Mouse (Mus musculus): ENCODE results near the gene Pou2f1.

Gene Pou2f1

DNA sequence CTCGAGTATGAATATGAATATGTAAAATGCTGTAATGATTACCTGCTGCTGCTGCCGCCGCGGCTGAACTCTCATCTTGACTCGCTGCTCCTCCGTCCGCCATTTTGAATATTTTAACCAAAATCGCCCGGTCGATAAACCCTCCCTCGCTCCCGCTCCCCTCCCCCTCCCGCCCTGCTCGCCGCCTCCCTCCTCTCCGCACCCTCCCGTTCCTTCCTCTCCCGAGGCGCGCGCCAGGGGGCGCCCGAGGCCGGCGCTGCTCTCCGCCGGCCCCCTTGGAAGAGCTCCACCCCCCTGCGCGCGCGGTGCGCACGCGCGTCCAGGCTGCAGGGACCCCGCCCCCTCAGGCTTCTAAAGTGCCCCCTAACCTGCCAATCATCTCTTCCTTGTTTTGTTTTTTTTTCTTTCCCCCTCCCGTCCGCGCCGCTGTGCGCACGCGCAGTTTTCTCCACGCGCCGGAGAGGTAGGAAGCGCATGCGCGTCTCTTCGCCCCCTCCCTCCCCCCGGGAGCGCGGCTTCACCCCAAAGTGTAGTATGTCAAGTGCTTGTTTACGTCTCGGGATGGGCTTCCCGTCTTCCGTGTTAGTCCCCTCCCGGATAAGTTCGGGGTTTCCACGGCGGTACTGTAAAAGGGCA, at the start of gene Pou2f1:
TSS of gene Pou2f1 (minus strand) at position 159 of the 636 bp plus-strand sequence.
- DNase-seq, result peak; percentile 98

DNA sequence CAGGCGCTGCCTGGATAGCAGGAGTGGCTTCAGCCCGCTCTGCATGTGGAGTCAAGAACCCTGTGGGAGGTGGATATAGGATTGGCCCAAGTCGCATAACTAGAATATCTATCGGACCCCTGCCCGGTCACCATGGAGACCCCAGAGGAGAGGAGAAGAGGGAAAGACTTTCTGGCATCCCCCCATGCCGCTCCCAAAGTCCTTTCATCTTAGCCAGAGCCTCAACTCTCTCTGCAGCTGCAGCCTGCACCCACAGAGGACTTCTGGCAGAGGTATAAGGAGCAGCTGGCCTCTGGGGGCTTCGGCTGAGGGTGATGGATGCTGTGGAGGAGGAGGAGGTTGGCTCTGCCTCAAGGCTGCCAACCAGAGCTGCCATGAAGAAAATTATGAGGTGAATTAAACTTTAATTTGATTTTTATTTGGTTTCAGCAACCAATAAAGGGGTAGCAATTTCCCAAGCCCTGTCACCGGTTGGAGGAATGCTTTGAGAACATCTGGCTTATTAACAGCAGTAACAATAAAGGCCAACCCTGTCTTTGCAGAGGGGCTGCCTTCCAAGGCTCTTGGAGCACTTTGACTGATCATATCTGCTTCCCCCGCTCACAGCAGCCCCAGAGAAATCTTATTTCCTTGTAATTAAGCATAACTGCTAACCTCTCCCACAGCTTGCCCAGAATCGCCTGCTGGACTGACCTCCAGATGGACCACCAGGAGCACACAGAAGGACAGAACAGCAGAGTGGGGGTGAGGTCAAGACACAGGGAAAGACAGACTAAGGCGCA, 46.8 kb upstream of the Pou2f1 start:
- DNase-seq, result no peak

DNA sequence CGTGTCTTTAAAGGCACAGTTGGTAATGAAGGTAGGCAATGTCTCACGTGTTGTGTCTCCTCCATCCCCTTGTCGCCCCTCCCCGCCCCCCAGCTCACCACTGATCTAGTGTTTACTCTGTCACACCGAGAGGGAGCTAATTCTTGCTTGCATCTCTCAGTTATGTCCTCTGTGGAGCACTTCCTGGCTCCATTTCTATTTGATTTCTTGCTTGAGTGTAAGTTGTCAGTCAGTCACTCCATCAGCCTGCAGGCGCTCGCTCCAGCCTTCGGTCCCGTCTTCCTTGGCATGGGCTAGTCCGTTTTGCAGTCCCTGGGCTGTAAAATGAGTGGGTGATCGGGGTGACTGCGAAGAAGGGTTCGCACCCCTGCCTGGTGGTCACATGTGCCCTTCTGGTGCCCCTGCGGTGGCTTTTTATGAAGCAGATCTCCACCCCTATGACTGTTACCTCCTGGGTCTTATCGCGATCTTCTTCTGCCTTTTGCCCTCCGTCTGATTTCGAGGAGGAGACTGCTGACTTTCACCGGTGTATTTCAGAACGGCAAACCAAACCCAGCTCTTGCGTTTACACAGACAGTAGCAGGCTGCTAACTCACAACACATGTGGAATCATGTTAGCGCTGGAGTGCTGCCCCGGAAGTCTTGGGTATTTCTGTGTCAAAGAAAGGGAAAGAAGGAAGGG, 45.9 kb upstream of the Pou2f1 start:
- DNase-seq, result no peak

DNA sequence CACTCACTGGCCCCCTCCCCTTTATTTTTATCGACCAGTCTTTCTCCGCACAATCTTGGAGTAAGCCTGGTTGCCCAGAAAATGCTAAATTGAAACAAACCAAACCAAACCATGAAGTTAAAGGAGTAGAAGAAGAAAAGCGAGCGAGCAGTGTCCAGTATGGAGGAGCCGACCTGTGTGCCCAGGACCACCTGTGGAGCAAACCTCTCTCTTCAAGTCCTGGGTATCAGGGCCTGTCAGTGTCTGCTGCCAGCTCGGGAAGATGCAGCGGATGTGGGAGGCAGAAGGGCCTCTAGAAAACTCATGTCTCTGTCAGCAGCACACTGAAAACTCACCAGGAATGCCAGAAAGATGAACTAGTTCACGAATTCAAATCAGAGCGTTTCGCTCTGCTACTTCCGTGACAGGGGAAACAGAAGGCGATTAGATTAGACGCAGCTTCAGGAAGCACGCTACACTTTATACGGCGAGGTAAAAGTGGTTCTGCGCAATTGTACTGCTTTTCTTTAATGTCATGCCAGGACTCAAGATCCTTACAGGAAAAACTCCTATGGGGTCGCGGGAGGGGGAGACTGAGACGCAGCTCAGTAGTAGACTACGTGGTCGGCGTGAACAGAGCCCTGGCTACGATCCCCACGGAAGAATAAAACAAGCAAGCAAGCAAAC, 45.2 kb upstream of the Pou2f1 start:
- no peak for DNase-seq

DNA sequence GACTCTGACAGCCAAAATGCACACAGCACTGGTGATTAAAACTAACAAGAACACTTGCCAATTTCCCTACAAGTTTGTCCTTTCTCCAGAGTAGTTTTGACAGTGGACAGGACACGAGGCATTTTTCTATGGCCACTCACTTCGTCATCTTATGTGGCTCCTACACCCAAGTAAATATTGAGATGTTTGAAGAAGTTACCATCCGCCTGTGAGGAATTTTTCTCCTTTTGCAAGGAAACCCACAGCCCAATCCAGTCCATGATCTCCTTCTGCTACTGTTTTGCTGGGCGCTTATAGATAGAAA, 43.4 kb upstream of the Pou2f1 start:
- no peak for DNase-seq

DNA sequence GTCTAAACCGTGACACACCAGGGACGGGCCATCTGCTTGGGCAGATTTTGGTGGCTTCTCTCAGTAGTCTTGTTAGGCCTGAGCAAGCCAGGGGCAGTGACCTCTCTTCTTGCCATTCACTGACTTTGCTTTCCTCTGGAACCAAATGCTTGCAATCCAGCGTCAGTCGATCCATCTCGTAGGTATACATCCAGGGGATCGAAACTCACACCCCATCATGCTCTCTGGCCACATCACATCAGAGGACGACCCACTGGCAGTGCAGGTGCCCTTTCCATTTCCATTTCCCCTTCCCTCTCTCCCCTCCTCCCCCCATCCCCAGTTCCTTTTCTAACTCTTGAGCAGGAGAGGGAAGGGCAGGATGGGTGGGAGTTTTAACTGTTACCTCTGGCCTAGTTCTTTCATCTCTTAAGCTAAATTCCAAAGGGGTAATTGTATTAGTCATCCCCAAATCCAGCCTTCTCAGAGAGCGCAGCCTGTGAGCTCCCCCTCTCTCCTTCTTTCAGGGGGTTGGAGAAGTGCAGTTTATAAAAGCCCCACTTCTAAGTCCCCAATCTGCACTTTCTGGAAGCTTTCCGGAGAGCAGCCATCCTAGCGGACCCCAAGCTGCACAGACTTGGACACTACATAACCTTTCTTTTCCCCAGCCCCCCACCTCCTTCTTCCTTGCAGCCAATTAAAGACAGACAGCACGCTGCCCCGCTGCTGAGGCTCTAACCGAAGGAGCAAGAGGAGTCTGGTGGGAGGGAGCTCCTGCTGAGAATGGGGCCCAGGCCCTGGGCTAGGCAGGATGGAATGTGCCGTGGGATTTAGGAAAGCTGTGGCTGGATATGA, 42.8 kb upstream of the Pou2f1 start:
- DNase-seq, result no peak

DNA sequence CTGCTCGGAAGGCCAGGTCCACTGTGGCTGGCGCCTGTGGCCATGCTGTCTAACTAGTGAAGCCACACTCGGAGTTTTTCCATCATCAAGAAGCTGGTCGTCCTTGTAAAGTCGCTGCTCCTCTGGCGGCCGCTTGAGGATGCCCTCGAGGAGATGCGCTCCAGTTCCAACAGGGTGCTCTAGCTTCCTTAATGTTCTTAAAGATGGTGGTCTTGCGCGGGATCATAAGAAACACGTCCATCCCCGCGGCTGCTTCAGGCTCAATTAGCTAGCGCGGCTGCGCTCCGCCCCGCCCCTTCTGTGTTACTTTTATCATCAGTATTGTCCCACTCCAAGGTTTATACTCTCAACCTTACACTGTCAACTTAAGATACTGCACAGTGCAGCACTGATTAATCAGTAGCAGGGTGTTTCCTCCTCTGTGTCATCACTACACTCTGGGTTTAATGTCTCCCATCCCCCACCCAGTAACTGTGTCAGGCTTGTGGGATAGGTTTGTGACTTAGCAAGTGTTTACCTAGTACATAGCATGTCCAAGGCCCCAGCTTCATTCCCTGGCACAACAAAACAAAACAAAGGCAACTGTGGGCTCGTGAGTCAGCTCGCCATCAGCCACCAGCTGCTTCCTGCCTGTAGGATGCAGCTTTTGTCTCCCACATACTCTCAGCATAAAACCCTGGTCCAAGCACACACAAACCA, 41.1 kb upstream of the Pou2f1 start:
- no peak for DNase-seq

DNA sequence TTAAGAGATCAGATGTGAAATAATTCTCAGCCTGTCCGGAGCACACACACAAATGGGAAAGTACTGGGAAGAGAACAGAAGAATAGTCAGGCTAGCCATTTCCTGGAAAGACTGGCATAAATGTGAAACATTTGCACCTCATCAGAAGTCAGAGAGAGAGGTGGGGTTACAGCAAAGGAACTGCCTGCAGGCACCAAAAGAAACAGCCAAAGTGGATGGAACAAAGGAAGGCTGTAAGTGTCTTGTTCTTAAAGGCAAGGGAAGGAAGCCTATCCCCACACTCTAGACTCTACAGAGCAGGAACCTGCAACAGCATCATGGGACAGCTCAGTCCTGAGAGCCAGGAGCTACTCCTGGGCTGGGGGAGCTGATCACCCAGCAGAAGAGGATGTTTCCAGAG, 39.0 kb upstream of the Pou2f1 start:
- DNase-seq, result no peak

DNA sequence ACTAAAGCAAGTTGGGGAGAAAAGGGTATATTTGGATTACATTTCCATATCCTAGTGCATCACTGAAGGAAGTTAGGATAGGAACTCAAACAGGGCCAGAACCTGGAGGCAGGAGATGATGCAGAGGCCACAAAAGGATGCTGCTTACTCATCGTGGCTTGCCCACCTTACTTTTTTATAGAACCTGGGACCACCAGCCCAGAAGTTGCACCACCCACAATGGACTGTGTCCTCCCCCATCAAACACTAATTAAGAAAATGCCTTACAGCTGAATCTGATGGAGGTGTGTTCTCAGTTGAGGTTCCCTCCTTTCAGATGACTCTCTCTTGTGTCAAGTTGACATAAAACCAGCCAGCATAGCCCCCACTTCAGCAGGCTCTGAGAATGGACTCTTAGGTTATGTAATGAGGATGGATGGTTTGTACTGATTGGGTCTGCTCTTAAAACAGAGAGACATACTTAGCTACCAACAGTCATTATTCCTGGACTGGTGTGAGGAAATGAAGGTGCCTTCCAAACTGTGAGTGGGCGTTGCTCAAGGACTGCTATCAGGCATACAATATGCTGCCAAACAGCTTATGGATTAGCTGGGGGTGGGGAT, 36.4 kb upstream of the Pou2f1 start:
- no peak for DNase-seq

DNA sequence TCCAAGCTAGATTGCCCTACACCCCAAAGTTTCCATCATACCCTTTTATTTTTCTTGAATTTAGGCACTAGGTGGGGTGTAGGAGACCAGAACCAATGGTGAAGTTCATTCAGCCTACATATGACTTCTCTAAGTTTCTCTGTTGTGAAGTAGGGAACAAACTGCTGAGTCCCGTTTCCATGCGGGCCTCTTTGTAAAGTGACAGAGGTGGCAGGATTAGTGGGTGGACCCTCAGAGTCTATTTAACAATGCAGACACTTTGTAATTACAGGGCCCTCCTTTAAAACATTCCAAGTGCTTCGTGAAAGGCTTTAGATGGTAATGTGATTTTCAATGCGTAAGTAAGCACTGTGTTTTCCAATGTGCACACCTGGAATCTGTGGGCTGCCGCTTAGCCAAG, 32.6 kb upstream of the Pou2f1 start:
- no peak for DNase-seq

DNA sequence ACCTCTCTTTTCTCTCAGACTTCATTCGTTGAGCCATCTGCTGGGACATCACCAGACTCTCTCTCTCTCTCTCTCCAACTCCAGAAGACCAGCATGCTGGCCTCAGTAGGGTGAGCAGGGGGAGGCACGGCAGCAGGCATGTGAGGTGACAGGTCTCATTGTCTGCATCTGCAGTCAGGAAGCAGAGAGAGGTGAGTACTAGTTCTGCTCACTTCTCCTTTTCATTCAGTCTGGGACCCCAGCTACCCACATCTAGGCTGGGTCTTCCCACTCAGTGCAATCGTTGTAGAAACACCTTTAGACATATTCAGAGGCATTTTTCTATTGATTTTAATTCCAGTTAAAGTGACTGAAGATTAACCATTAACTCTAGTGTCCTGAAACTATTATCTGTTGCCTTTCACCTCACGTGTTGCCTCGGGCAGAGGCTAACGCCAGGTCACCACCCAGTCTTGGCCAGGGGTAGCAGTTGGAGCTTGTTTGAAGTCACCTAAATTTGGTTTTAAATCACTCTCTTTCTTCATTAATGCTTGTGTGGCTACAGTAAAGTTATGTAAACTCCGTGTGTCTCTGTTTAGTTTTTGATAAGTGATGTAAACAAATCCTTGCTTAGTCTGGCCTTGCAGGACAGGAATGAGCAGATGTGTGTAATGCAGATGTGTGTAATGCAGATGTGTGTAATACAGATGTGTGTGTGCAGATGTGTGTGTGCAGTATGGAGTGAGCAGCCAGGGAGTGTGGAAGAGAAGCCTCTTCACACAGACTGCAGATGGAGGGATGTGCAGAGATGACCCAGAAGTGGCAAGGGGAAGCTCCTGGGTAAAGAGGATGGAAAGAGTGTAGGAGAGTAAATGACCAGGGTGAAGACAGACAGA, 29.4 kb upstream of the Pou2f1 start:
- DNase-seq, result no peak

DNA sequence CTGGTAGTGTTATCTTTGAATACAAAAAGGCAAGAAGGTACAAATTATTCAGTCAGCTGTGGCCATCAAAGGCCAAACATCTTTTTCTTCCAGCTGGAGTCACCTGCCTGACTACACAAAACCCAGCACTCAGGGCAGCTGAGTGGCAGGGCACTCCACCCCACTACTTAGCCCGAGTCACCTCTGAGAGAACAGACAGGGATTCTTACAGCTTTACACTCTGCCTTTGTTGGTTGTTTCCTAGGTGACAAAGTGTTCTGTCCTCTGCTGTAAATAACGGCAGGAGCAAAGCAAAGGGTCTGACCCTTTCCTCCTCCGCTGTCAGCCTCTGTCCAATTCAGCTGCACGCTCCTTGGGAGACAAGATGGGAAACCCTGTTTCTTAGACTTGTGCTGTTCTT, 21.5 kb upstream of the Pou2f1 start:
- no peak for DNase-seq

DNA sequence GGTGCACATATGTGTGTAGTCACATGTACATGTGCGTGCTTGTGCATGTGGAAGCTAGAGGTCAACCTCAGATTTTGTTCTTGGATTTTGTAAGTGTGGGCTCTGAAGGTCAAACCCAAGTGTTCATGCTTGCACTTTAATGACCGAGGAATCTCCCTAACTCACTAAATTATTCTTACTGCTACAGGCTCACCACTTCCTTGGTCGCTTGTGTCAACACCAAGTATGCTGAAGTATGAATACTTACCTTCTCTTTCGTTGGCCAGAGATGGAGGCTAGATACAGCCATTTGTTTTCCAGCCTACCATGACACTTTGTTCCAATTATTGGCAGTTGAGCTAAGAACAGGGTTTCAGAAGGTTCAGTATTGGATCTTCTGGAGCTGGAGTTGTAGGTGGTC, 14.7 kb upstream of the Pou2f1 start:
- no peak for DNase-seq

DNA sequence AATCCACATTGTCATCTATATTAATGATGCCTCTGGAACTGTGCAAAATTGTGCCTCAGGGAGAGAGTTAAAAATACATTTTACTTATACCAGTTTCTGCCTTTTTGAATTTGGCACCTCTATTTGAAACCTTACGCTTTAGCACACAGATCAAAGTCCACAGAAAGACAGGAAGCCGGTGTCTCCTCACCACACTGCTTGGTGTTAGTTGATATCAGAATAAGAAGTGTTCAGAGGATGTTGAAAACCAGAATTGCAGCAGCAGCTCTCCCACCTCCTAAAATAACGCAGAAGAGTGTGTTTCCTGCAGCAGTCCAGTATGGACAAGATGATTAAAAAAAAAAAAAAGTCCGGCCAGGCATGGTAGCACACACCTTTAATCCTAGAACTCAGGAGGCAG, 13.8 kb upstream of the Pou2f1 start:
- no peak for DNase-seq

DNA sequence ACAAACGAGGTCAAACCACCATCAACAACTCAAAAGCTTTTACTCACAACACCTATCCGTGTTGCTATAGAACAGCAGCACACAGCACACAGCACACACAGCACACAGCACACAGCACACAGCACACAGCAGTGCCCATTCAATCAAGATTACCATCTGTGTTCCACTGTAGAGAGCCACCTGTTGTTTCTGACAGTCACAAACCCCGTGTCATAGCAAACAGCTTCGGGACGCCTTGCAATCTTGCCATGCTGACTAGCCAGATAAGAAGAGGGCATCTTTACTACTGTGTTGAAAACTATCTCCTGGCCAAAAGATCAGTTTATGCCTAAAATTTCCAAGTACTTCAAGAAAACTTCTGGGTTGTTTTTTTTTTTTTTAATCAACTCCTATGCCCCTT, 12.1 kb upstream of the Pou2f1 start:
- DNase-seq, result no peak

DNA sequence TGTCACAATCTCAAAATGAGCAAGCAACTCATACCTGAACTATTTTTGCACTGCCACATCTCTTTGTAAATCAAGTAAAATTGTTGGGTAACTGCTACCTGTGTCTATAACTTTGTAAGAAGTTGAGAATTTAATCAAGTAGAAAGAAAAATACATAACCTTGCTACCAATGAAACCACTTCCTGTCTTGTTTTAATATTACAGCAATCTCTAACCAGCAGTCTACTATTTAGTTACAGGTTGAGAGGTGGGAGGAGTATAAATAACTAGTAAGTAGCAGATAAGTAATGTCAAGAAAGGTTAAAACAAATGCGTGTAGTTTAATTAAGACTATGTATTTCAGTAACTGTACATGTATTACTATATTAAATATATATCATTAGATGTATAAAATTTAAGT, 7.6 kb upstream of the Pou2f1 start:
- DNase-seq, result no peak

DNA sequence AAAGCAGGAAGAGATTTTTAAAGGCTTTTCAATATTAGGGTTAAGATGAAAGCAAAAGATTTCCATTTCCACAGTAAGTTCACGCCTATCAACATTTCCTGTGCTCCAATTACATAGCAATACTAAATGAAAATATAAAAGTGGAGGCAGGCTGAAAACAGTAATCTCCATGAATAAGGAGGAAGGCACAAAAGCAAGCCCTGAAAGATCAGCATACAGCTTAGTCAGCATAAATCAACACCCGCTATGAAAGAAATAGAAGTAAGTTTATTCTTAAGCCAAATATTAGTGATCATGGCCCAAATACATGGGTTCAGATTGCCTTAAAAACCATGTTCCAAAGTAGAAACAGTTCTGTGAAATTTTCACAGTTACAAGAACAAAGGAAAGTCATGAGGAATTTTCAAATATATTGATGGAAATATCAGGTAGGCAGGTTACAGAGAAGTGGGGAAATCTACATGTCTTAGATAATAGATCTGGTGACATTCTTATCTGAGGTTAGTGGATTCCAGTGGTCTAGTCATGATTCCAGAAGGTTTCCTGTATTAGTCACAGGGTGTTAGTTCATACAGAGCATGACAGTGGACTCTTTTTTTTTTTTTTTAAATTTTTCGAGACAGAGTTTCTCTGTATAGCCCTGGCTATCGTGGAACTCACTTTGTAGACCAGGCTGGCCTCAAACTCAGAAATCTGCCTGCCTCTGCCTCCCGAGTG, 6.3 kb upstream of the Pou2f1 start:
- no peak for DNase-seq

DNA sequence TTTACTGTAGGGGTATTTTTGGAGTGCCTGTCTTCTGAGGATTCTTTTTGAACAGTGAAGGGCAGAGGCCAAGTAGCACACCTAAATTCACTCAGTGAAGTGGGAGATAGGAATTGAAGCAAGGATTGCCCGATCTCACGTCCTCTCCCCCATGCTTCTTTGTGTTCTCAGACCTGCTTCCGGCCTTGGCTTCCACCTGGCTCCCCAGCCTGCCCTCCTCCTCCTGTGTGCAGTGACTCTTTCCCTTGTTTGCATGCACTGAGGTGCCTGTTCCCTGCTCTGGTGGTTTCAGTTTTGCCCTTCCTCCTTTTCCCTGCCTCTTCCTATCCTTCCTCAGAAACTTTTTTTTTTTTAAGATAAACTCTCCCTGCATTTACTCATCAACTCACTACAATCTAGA, 4.5 kb upstream of the Pou2f1 start:
- no peak for DNase-seq

DNA sequence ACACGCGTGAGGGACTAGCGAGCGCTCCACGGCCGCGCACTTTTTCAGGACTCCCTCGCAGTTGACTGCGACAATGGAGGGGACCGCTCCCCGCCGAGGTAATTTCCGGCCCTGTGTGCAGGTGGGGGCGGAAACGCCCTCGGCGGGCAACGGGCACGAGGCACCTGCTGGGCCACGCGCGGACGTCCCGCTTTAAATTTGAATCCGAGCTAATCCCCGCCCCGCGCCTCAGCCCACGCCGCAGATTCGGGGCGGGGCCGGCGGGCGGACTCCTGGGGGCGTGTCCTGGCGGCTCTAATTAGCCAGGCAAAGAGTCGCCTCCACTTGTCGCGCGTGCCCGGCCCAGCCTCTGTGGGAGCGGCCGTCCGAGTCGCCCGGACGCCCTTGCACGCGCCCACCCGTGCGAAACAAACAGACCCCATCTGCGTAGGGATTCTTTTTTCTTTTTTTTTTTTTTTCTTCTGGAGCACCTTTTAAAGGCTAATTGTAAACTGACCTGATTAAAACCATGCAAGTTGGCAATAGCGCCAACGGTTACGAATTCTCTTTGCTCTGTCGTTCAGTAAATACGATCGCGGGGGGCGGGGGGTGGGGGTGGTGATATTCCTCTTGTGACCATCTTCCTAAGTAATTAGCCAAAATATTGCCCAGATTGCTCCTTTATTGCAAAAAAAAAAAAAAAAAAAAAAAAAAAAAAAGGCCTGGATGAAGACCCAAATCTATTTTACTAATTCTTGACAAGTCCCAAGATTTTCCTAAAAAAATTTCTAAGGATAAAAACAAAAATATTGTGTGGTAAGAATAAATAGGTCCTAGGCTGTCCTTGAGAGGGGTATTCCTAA, 924 bp upstream of the Pou2f1 start:
- peak; percentile 96 for DNase-seq

All from kidney, adult 9 months (tissue).